In the genomic region with DNA sequence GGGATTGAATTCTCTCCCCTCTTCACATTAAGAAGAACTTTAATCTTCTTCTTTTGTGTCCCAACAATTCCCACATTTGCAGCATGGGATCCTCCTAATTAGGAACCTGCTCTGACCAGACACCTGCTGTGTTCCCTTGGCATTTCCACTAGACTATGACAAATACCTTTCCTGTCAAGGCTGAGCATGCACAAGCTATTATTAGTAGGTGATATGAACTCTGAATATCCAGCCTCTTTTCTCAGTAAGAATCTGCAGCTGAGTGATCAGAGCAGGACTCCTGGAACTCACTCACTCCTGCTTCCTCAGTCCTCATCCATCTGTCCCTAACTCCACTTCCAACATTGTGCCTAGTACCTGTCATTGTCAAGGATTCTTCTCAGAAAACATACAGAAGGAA, we compare ENCODE assay signal across 16 mouse cellular contexts.
DNase-seq lines count a peak whose midpoint lies in the region; ATAC-seq and TF ChIP-seq lines count a peak whose summit lies in the region.
"Had no signal": no experiment of that assay in that cellular context is flagged by ENCODE, and none has a peak within 500 bp of the region (broad histone marks: within the 10 kb centered on the region; RNA-seq: fewer than 3 reads in every experiment).

No protein-coding gene starts in this region.

- H3K27me3 ChIP-seq in Patski, result no peaks in the 10 kb centered on the region
- H3K27me3 ChIP-seq: CH12.LX; embryonic facial prominence, embryonic 12.5 days; heart, embryonic 12.5 days; hindbrain, embryonic 15.5 days had no signal

- CTCF ChIA-PET in Patski (lab: Charles Lee), result no interaction called here

- TF ChIP-seq CTCF in Patski (IDR thresholded peaks at IDR 0.05), result no peak

- peak; percentile 51 for ATAC-seq in Patski
- ATAC-seq: forebrain, embryonic 16.5 days; intestine, embryonic 16.5 days had no signal

- POLR2A ChIA-PET in Patski (lab: Charles Lee), result no interaction called here

- DNase-seq in cerebellum, adult 18-20 months, result peak; percentile 22 to 52
- no peak for DNase-seq in cerebellum, postnatal 4 days (ENCODE audit: low spot score in 2 of 2)
- DNase-seq in Patski (ENCODE audit: low read depth, low spot score), result no peak
- DNase-seq in cerebellum, adult 9-11 months, result peak; percentile 57
- DNase-seq in spleen, adult 12 weeks (ENCODE audit: low spot score), result no peak
- DNase-seq in ovary, adult 18-20 months (ENCODE audit: low spot score), result no peak
- DNase-seq: adrenal gland, postnatal 14 days; gastrocnemius, postnatal 10 days; heart, adult 2 months; kidney, adult 2 months had no signal

- in situ Hi-C loops in Patski (cut with MboI; ENCODE audit: low pct_unique_long_range_greater_than_20kb), result no loop called here

Comparison
In these comparisons a context has a peak if more than half of its experiments do, and no peak if none do; other contexts are left out.
1. DNase-seq: peak in cerebellum, adult 18-20 months (2 of 2) and cerebellum, adult 9-11 months (single experiment); none in cerebellum, postnatal 4 days (0 of 2), Patski (single experiment), spleen, adult 12 weeks (single experiment) and ovary, adult 18-20 months (single experiment).